Mouse (Mus musculus) lung, adult 2 months (tissue): ENCODE measurements around the gene Hsd17b14.

Experiments
- CTCF ChIP-seq: fragments of 200-500 bp; IDR thresholded peaks from 2 replicates; pipeline ENCODE4 v1.5.1; 2011; ENCODE audit warnings: mild to moderate bottlenecking, low read length, control low read depth; ENCODE audit not compliant: insufficient read depth
- POLR2A ChIP-seq: fragments of 200-500 bp; IDR thresholded peaks from 2 replicates; pipeline ENCODE4 v1.6.1; 2011; ENCODE audit warnings: low read depth, mild to moderate bottlenecking, control low read depth, low read length, borderline replicate concordance; ENCODE audit errors: extremely low read depth

DNA sequence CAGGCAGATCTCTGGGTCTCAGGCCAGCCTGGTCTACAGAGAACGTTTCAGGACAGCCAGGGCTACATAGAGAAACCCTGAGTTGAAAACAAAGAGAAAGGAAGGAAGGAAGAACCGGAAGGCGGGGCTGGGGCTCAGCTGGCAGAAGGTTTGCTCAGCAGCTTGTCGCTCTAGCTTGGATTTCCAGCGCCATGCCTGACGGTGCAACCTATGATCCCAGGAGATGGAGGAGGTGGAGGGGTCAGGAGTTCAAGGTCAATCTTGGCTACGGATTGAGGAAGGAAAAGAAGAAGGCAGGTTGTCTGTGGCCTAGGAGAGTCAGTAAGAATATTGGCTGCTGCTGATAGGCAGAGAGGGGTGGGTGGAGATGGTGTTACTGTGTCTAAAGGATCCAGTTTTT is 5.5 kb downstream of the Hsd17b14 start:
- TF ChIP-seq POLR2A, result no peak
- TF ChIP-seq CTCF, result no peak
